Mouse (Mus musculus): ENCODE measurements around the gene Sdc1. TPM values are rescaled to one million over a fixed set of nuclear protein-coding genes. Genes with fewer than 3 reads are reported as not detected.

Sdc1 gene
- polyA plus RNA-seq, 1 experiment: 12.9 TPM

GRCm38 (mm10) chr12:8817467-8818232, 46.5 kb downstream of the Sdc1 start:
- WGBS: 72% methylated on average over 13 of the region's 13 CpGs
- no peak overlapping the region for H3K27ac ChIP-seq (ENCODE audit: insufficient read depth, low read length)
- no peaks in the 10 kb centered on the region for H3K36me3 ChIP-seq (ENCODE audit: control insufficient read depth, insufficient read depth, low read length)
- H3K4me1 ChIP-seq (ENCODE audit: control insufficient read depth, insufficient read depth, insufficient read length): no peaks in the 10 kb centered on the region
- TF ChIP-seq POLR2A (IDR thresholded peaks at IDR 0.05; ENCODE audit: low read depth, low read length): no peak
- TF ChIP-seq CTCF (IDR thresholded peaks at IDR 0.05; ENCODE audit: extremely low read depth, insufficient read depth, insufficient read length, insufficient replicate concordance): no peak
- no peaks in the 10 kb centered on the region; the same call in 1 of the 2 replicates for H3K27me3 ChIP-seq (ENCODE audit: control insufficient read depth, insufficient read depth, low read length)
- no peak for DNase-seq (ENCODE audit: low read depth in 1 of 2, low spot score in 2 of 2)
- H3K4me3 ChIP-seq (ENCODE audit: extremely low read depth, insufficient read depth, insufficient read length): no peak overlapping the region

- DNase-seq (ENCODE audit: low read depth in 1 of 2, low spot score in 2 of 2): no peak
- H3K27ac ChIP-seq (ENCODE audit: insufficient read depth, low read length): no peak overlapping the region
- H3K36me3 ChIP-seq (ENCODE audit: control insufficient read depth, insufficient read depth, low read length): no peaks in the 10 kb centered on the region
- no peaks in the 10 kb centered on the region for H3K4me1 ChIP-seq (ENCODE audit: control insufficient read depth, insufficient read depth, insufficient read length)
- TF ChIP-seq CTCF (IDR thresholded peaks at IDR 0.05; ENCODE audit: extremely low read depth, insufficient read depth, insufficient read length, insufficient replicate concordance) (no peak), POLR2A (IDR thresholded peaks at IDR 0.05; ENCODE audit: low read depth, low read length) (no peak)
- WGBS: 72% methylated on average over 3 of the region's 3 CpGs
- no peak overlapping the region for H3K4me3 ChIP-seq (ENCODE audit: extremely low read depth, insufficient read depth, insufficient read length)
- H3K27me3 ChIP-seq (ENCODE audit: control insufficient read depth, insufficient read depth, low read length): no peaks in the 10 kb centered on the region; the same call in 1 of the 2 replicates
These were observed 47.1 kb downstream of the Sdc1 start for GRCm38 (mm10) chr12:8818233-8818672.

- Histone ChIP-seq H3K4me1 (ENCODE audit: control insufficient read depth, insufficient read depth, insufficient read length) (peaks cover 5% of the 10 kb centered on the region; the same call in 1 of the 2 replicates), H3K4me3 (ENCODE audit: extremely low read depth, insufficient read depth, insufficient read length) (no peak overlapping the region), H3K27me3 (ENCODE audit: control insufficient read depth, insufficient read depth, low read length) (no peaks in the 10 kb centered on the region; the same call in 1 of the 2 replicates), H3K36me3 (ENCODE audit: control insufficient read depth, insufficient read depth, low read length) (no peaks in the 10 kb centered on the region), H3K27ac (ENCODE audit: insufficient read depth, low read length) (no peak overlapping the region)
- WGBS: 70% methylated on average over 7 of the region's 7 CpGs
- TF ChIP-seq CTCF (IDR thresholded peaks at IDR 0.05; ENCODE audit: extremely low read depth, insufficient read depth, insufficient read length, insufficient replicate concordance) (no peak), POLR2A (IDR thresholded peaks at IDR 0.05; ENCODE audit: low read depth, low read length) (no peak)
- DNase-seq (ENCODE audit: low read depth in 1 of 2, low spot score in 2 of 2): no peak
These were observed 54.0 kb downstream of the Sdc1 start for GRCm38 (mm10) chr12:8824995-8825703.

- no peaks in the 10 kb centered on the region for H3K27me3 ChIP-seq (ENCODE audit: control insufficient read depth, insufficient read depth, low read length)
- TF ChIP-seq POLR2A (IDR thresholded peaks at IDR 0.05; ENCODE audit: low read depth, low read length): no peak
- TF ChIP-seq CTCF (IDR thresholded peaks at IDR 0.05; ENCODE audit: extremely low read depth, insufficient read depth, insufficient read length, insufficient replicate concordance): no peak
- DNase-seq (ENCODE audit: low read depth in 1 of 2, low spot score in 2 of 2): no peak
- peaks cover 11% of the 10 kb centered on the region; the same call in 1 of the 2 replicates for H3K4me1 ChIP-seq (ENCODE audit: control insufficient read depth, insufficient read depth, insufficient read length)
- no peak overlapping the region for H3K27ac ChIP-seq (ENCODE audit: insufficient read depth, low read length)
- no peak overlapping the region for H3K4me3 ChIP-seq (ENCODE audit: extremely low read depth, insufficient read depth, insufficient read length)
- H3K36me3 ChIP-seq (ENCODE audit: control insufficient read depth, insufficient read depth, low read length): no peaks in the 10 kb centered on the region
- 90% methylated on average over 9 of the region's 9 CpGs for WGBS
These were observed 56.0 kb downstream of the Sdc1 start for GRCm38 (mm10) chr12:8827014-8827715.

GRCm38 (mm10) chr12:8829032-8829660, 58.0 kb downstream of the Sdc1 start:
- H3K27ac ChIP-seq (ENCODE audit: insufficient read depth, low read length): peak overlapping the region; percentile 35
- 57% methylated on average over 13 of the region's 13 CpGs for WGBS
- no peak for TF ChIP-seq POLR2A (IDR thresholded peaks at IDR 0.05; ENCODE audit: low read depth, low read length)
- TF ChIP-seq CTCF (IDR thresholded peaks at IDR 0.05; ENCODE audit: extremely low read depth, insufficient read depth, insufficient read length, insufficient replicate concordance): no peak

GRCm38 (mm10) chr12:8829661-8830040, 58.5 kb downstream of the Sdc1 start:
- Histone ChIP-seq H3K36me3 (ENCODE audit: control insufficient read depth, insufficient read depth, low read length) (no peaks in the 10 kb centered on the region), H3K27me3 (ENCODE audit: control insufficient read depth, insufficient read depth, low read length) (no peaks in the 10 kb centered on the region), H3K4me1 (ENCODE audit: control insufficient read depth, insufficient read depth, insufficient read length) (peaks cover 11% of the 10 kb centered on the region; the same call in 1 of the 2 replicates), H3K4me3 (ENCODE audit: extremely low read depth, insufficient read depth, insufficient read length) (no peak overlapping the region), H3K27ac (ENCODE audit: insufficient read depth, low read length) (peak overlapping the region; percentile 35; the same call in 1 of the 2 replicates)
- no peak for DNase-seq (ENCODE audit: low read depth in 1 of 2, low spot score in 2 of 2)
- WGBS: 20% methylated on average over 5 of the region's 5 CpGs
- TF ChIP-seq CTCF (IDR thresholded peaks at IDR 0.05; ENCODE audit: extremely low read depth, insufficient read depth, insufficient read length, insufficient replicate concordance): no peak
- TF ChIP-seq POLR2A (IDR thresholded peaks at IDR 0.05; ENCODE audit: low read depth, low read length): no peak

More at GRCm38 (mm10) chr12:8829032-8829660, 58.0 kb downstream of the Sdc1 start:
- no peaks in the 10 kb centered on the region for H3K36me3 ChIP-seq (ENCODE audit: control insufficient read depth, insufficient read depth, low read length)
- no peak overlapping the region for H3K4me3 ChIP-seq (ENCODE audit: extremely low read depth, insufficient read depth, insufficient read length)
- H3K27me3 ChIP-seq (ENCODE audit: control insufficient read depth, insufficient read depth, low read length): no peaks in the 10 kb centered on the region
- peaks cover 11% of the 10 kb centered on the region; the same call in 1 of the 2 replicates for H3K4me1 ChIP-seq (ENCODE audit: control insufficient read depth, insufficient read depth, insufficient read length)
- DNase-seq (ENCODE audit: low read depth in 1 of 2, low spot score in 2 of 2): no peak

Data from spleen, adult 2 months (tissue).